Mouse (Mus musculus): ENCODE results near the gene Col15a1.

GRCm38 (mm10) chr4:47251069-47251468 lies 43.1 kb downstream of the Col15a1 start:
- TF ChIP-seq CTCF (IDR thresholded peaks at IDR 0.05; ENCODE audit: borderline replicate concordance, insufficient read depth, low read length) (peak; percentile 41; the same call in 1 of the 2 replicates), POLR2A (IDR thresholded peaks at IDR 0.05; ENCODE audit: low read depth, low read length) (no peak)
